Mouse (Mus musculus): ENCODE results near the gene Olfr1358.

GRCm38 (mm10) chr10:78476821-78477220 lies 40.4 kb upstream of the Olfr1358 start:
- TF ChIP-seq GATA1 (IDR thresholded peaks at IDR 0.05; ENCODE audit: low read length) (no peak), TAL1 (IDR thresholded peaks at IDR 0.05; ENCODE audit: low read length) (no peak)

Measured in erythroblast, embryonic 14.5 days (primary cell).